Mouse (Mus musculus) T-cell, adult 2 months (primary cell): Measurements from ENCODE around the gene Nfia.

ENCODE experiments used
- DNase-seq: peaks from one replicate; pipeline ENCODE4 v3.0.0; 2022; ENCODE audit warnings: low spot score

The Nfia gene

GRCm38 (mm10) chr4:97868938-97869440 lies 96.5 kb downstream of the Nfia start:
- DNase-seq: no peak

DNA sequence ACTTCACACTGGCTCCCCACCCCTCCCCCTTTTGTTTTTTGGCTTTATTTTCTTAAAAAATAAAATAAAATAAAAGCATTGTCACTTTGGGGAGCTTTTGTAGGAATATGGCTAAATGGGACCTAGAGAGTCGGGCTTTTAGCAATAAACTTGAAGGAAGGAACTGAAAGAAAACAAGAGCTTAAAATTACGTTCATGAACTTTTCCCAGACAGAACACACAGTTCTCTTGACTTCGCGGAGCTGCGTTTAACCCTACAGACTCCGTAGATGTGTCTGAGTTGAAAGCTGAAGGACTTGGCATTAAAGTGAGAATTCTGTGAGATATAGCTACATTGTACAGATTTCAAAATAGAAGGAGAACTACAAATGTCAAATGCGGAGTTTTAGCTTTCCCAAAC lies 96.9 kb downstream of the Nfia start:
- no peak for DNase-seq

GRCm38 (mm10) chr4:97871770-97872439 lies 99.4 kb downstream of the Nfia start:
- no peak for DNase-seq

DNA sequence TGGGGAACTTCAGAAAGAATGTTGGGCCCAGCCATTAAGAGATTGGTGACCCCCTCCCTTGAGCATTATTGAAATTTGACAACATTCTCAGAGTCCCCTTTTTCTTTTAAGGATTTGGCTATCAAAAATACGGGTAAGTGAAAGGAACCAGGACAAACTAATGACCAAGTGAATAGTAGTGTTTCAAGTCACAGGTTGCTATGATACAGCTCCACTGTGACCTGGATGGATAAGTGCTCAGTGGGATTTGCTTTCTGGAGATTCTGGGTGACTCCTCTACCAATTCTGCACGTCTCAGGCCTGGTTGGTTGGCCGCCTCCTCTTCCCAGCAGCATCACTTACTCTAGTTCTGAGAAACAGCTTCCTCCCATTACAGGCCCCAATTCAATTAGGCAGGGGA lies 102.4 kb downstream of the Nfia start:
- DNase-seq: no peak

DNA sequence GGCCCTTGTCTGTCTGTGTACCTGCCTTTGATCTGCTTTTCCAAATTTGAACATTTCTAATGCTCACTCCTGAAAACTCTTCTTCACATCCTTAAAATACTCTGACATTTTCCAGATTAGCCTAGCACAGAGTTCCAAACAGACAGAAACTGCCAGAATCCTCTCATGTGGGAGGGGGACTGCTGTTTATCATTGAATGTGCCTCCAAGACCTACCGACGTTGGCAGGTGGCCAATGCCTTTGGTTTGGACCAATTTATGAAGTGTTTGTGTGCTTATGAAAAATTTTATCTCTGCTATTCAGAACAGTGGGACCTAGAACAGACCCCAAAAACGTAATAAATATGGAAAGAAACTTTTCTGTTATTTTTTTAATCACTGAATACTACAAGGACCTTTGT lies 103.4 kb downstream of the Nfia start:
- no peak for DNase-seq

- no peak for DNase-seq
These were observed 107.2 kb downstream of the Nfia start for GRCm38 (mm10) chr4:97879696-97880095.

- DNase-seq: no peak
These were observed 107.9 kb downstream of the Nfia start for GRCm38 (mm10) chr4:97880120-97881055.

DNA sequence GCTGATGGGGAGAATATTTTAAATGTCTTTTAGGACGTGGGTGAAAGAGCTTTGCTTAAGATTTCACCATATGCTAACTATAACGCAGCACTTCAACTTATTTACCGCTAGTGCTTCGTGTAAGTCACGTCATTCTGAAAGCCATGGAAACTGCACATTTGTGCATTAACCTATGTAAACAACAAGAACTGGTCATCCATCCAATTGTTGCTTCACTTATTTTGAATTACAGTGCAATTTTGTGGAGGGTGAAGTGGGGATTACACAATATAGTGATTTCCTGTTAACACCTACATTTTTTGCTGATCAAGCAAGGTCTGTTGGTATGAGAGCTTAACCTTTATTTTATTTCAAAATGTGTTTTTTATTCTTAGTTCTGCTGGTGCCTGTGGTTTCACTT lies 113.0 kb downstream of the Nfia start:
- DNase-seq: no peak

DNA sequence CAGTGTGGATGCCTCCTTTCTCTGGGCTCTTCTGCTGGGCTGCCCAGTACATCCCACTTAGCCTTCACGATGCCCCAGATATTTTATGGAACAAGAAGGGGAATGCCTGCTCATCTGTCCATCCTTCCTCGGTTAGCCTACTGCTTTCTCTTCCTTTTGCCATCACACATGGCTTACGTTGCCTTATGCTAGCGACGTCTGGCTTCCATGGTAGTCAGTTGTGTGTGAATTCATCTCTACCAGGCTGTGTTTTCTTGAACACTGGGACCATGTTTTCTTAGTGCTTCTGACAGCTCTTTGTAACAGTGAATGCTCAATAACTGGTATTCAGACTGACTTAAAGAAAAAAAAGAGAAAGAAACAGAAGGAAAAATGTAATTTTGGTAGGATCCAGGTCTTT lies 113.7 kb downstream of the Nfia start:
- DNase-seq: no peak

GRCm38 (mm10) chr4:97887228-97887627 lies 114.7 kb downstream of the Nfia start:
- DNase-seq: no peak

DNA sequence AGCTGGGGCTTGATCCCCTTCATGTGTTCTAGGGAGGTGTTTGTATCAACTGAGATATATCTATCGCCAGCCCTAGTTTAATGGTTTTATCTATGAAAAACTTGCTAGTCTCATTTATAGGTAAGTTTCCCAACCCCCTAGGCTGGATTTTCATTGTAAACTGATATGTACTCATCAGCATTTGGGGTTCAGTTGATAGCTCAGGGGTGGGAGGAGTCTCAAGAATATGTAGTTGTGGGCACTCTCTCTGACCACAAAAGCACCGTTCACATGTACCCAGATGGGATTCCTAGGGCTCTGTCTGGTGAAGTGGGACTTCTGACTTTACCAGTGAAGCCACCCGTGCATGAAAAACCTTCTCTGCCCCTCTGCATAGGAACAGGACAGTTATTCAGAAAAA lies 118.5 kb downstream of the Nfia start:
- no peak for DNase-seq

- DNase-seq: no peak
These were observed 119.1 kb downstream of the Nfia start for GRCm38 (mm10) chr4:97891611-97892010.

GRCm38 (mm10) chr4:97893915-97894884 lies 121.7 kb downstream of the Nfia start:
- no peak for DNase-seq

GRCm38 (mm10) chr4:97895940-97896339 lies 123.4 kb downstream of the Nfia start:
- DNase-seq: no peak

GRCm38 (mm10) chr4:97900256-97900944 lies 127.9 kb downstream of the Nfia start:
- DNase-seq: no peak

GRCm38 (mm10) chr4:97905826-97906225 lies 133.3 kb downstream of the Nfia start:
- DNase-seq: no peak

DNA sequence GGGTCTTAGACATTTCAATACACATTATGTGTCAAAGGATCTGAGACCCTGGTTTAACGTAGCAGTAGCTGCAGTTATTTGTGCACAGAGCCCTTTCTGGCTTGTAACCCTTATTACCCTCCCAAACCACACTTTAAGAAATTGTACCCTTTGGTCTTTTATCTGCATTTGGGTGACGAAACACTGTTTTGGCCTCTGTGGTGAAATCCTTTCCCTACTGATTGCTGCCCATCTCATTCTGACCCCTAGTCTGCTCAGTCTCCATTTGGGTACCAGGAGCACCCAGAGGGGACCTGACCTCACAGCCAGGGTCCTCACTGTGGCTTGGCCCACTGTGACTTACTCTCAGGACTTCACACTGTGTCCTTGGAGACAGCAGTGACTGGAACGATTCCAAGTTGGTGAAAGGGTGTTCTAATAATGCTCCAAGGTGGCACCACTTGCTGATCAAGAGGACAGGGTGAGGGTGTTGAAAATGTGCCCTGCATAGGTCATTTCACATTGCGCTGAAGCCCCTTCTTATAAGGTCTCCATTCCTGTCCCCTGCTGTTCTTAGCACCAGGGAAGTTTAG lies 136.1 kb downstream of the Nfia start:
- DNase-seq: no peak

- DNase-seq: no peak
These were observed 137.7 kb downstream of the Nfia start for GRCm38 (mm10) chr4:97910115-97910776.

- DNase-seq: no peak
These were observed 138.4 kb downstream of the Nfia start for GRCm38 (mm10) chr4:97910777-97911580.

DNA sequence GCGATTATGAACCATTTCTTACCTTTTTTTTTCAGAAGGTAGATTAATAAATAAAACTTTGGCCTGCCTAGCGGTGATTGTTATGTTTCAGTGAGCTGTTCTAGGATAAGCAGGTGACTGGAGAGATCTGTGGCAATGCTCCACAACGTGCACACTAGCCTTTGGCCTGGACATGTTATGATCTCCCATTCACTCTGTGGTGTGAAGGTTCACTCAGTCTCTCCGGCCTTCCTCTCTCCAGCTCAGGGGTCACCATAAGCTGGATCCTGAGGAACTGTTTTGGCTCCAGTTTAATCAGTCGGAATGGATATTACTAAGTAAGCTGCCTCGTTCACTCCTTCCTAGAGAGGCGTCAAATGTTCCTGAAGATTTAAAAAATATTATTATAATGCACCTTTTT lies 139.2 kb downstream of the Nfia start:
- no peak for DNase-seq
